Mouse (Mus musculus) myocyte (in vitro differentiated cells): ENCODE measurements around the gene Cmtm2b.

Source experiments
- CEBPB ChIP-seq: IDR thresholded peaks from 2 replicates; pipeline ENCODE4 v1.6.1; 2011; ENCODE audit warnings: mild to moderate bottlenecking, moderate library complexity; ENCODE audit not compliant: poor library complexity, insufficient read depth, severe bottlenecking
- POLR2A ChIP-seq: IDR thresholded peaks from one replicate; pipeline ENCODE4 v1.6.1; 2011; ENCODE audit warnings: low read depth, mild to moderate bottlenecking, control low read depth, moderate library complexity; ENCODE audit not compliant: insufficient read length
- POLR2AphosphoS2 ChIP-seq: IDR thresholded peaks from one replicate; pipeline ENCODE4 v1.6.1; 2011; ENCODE audit warnings: low read depth, control low read depth; ENCODE audit not compliant: insufficient read length
- SRF ChIP-seq: IDR thresholded peaks from one replicate; pipeline ENCODE4 v1.6.1; 2011; ENCODE audit warnings: low read depth; ENCODE audit not compliant: control insufficient read depth, insufficient read length
- TCF12 ChIP-seq: IDR thresholded peaks from one replicate; pipeline ENCODE4 v1.6.1; 2011; ENCODE audit warnings: mild to moderate bottlenecking, control low read depth; ENCODE audit not compliant: poor library complexity, insufficient read depth, severe bottlenecking

DNA sequence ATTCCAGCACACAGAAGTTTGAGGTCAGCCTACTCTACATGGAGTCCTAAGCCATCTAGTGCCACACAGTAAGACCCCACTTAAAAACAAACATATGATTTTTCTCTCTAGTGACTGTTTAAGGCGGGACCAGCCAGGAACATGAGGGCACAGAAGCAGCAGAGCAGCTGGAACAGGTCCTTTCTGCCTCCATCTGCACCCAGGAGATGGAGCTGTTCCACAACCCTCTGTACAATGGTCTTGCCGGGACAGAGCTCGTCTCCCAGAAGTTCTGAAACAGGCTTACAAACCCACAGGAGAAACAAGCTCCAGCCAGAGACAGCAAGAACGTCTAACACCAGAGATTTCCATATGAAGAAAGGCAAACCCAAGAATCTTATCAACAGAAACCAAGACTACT is 8.7 kb upstream of the Cmtm2b start:
- TF ChIP-seq CEBPB (no peak), POLR2AphosphoS2 (no peak), TCF12 (no peak), POLR2A (no peak), SRF (no peak)
